Mouse (Mus musculus): Measurements from ENCODE around the gene Mettl24. TPM values are rescaled to one million over a fixed set of nuclear protein-coding genes. Genes with fewer than 3 reads are reported as not detected.

Gene Mettl24
- polyA plus RNA-seq, 1 experiment from 2014 or later, result 0.53 TPM

DNA sequence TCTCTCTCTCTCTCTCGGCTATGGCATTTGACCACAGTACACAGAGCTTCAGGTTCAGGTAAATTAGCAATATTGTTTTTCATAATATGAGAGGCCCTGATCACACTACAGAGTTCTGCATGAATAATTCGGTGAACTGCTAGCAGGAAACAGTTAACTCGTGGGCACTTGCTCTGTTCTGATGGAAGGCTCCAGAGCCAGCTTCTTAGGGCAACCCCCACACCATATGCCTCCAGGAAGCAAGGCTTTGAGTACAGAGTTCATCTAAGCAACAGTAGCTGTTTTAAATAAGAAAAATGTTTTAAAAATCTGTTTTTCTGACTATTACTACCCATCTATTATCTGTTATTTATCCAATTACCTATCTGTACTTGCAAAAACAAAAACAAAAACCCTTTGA, 50.2 kb downstream of the Mettl24 start:
- whole genome bisulfite sequencing, result 80% methylated on average over 3 of the region's 3 CpGs

DNA sequence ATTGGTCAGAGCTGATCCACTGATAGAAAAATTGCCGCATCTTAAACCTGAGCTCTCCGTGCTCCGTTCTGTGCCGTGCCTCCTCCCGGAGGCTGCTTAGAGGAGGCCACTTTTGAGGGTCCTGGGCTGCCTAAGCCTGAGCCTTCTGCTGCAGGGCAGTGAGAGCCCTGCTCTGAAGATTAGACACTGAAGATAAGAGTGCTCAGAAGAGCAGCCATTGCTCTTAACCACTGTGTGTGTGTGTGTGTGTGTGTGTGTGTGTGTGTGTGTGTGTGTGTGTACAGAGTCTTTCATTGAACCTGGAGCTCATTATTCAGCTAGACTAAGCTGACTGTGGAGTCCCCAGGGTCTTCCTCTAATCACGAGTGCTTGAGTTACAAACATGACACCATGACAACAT, 53.1 kb downstream of the Mettl24 start:
- no peak overlapping the region for H3K4me3 ChIP-seq (ENCODE audit: low read depth, low read length)
- H3K9ac ChIP-seq (ENCODE audit: low read length), result no peak overlapping the region
- DNase-seq (ENCODE audit: low spot score, missing footprints) (peak; percentile 59), ATAC-seq (ENCODE audit: low FRiP score) (peak; percentile 33; the same call in 1 of the 2 replicates)
- H3K9me3 ChIP-seq (ENCODE audit: control insufficient read depth, low read length), result no peaks in the 10 kb centered on the region
- H3K27me3 ChIP-seq (ENCODE audit: control insufficient read depth, insufficient read depth, low read length), result no peaks in the 10 kb centered on the region
- no peak overlapping the region for H3K27ac ChIP-seq (ENCODE audit: low read depth, low read length)
- 76% methylated on average over 6 of the region's 6 CpGs for WGBS
- H3K4me1 ChIP-seq (ENCODE audit: control insufficient read depth, insufficient read depth, low read length), result no peaks in the 10 kb centered on the region
- no peak overlapping the region for H3K4me2 ChIP-seq
- no peaks in the 10 kb centered on the region for H3K36me3 ChIP-seq (ENCODE audit: control insufficient read depth, insufficient read depth, low read length)

More for the DNA sequence above, 50.2 kb downstream of the Mettl24 start:
- Histone ChIP-seq H3K9ac (ENCODE audit: low read length) (no peak overlapping the region), H3K9me3 (ENCODE audit: control insufficient read depth, low read length) (no peaks in the 10 kb centered on the region), H3K4me3 (ENCODE audit: low read depth, low read length) (no peak overlapping the region), H3K36me3 (ENCODE audit: control insufficient read depth, insufficient read depth, low read length) (no peaks in the 10 kb centered on the region), H3K4me1 (ENCODE audit: control insufficient read depth, insufficient read depth, low read length) (no peaks in the 10 kb centered on the region), H3K27me3 (ENCODE audit: control insufficient read depth, insufficient read depth, low read length) (no peaks in the 10 kb centered on the region), H3K4me2 (no peak overlapping the region), H3K27ac (ENCODE audit: low read depth, low read length) (no peak overlapping the region)
- DNase-seq (ENCODE audit: low spot score, missing footprints) (peak; percentile 37), ATAC-seq (ENCODE audit: low FRiP score) (no peak)

DNA sequence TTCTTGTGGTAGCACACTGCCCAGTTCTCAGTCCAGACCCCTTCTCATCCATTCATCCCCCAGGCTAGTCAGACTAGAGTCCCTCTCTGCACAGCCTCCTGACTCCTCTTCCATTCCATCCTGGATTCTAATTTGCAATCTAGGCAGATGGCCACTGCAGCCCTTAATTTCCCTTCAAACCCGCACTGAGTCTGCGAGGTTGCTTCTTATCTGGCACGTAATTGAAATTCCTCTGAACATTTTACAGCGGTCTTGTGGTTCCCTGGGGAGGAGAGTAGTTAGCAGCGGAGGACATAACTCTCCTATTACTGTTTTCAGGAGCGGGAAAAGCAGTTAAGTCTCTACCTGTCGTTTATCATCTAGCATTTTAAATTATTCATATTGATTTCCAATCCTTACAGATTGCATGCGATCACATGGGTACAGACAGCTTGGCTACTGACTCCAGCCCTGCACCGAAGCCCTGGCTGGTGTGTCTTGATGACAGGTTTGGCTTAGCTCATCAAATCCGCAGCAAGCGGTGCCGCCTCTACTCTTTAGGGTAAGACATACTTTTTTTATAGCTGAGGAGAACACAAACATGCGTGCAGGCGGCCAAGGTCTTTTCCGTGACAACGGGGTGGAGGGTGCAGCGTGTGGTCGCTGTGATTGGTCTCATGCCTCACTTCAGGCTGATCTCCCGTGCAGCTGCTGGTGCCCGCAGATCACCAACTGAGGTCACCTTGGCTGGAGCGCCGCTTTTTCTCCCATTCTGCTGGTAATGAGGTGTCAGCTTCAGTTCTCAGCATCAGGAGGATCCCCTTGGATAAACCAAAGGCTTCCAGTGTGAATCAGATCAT, 54.4 kb downstream of the Mettl24 start:
- no peak overlapping the region for H3K4me2 ChIP-seq
- ATAC-seq (ENCODE audit: low FRiP score) (peak; percentile 67; the same call in 1 of the 2 replicates), DNase-seq (ENCODE audit: low spot score, missing footprints) (no peak)
- H3K4me3 ChIP-seq (ENCODE audit: low read depth, low read length), result no peak overlapping the region
- H3K4me1 ChIP-seq (ENCODE audit: control insufficient read depth, insufficient read depth, low read length), result no peaks in the 10 kb centered on the region
- no peak overlapping the region for H3K9ac ChIP-seq (ENCODE audit: low read length)
- H3K9me3 ChIP-seq (ENCODE audit: control insufficient read depth, low read length), result no peaks in the 10 kb centered on the region
- no peak overlapping the region for H3K27ac ChIP-seq (ENCODE audit: low read depth, low read length)
- 83% methylated on average over 22 of the region's 22 CpGs for WGBS
- no peaks in the 10 kb centered on the region for H3K27me3 ChIP-seq (ENCODE audit: control insufficient read depth, insufficient read depth, low read length)
- no peaks in the 10 kb centered on the region for H3K36me3 ChIP-seq (ENCODE audit: control insufficient read depth, insufficient read depth, low read length)

DNA sequence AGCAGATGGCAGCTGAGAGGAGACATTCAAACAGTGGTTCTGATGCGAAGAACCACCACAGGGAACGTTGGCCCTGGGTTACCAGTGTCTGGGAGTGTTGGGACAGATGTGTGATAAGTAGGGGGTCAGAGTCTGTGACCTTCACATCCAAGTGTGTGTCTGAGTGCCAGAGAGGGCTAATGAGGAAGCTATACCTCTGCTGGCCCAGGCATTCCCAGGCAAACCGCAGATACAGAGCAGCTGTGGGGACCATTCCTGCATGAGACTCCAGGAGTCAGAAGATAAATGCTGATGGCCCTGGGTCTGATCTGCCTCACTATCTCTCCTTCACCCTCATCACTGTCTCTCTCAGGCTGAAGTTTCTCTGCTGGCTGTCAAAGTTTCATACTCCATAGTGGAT, 57.6 kb downstream of the Mettl24 start:
- Histone ChIP-seq H3K36me3 (ENCODE audit: control insufficient read depth, insufficient read depth, low read length) (no peaks in the 10 kb centered on the region), H3K4me2 (no peak overlapping the region), H3K4me3 (ENCODE audit: low read depth, low read length) (no peak overlapping the region), H3K9ac (ENCODE audit: low read length) (no peak overlapping the region), H3K27ac (ENCODE audit: low read depth, low read length) (no peak overlapping the region), H3K9me3 (ENCODE audit: control insufficient read depth, low read length) (no peaks in the 10 kb centered on the region), H3K27me3 (ENCODE audit: control insufficient read depth, insufficient read depth, low read length) (no peaks in the 10 kb centered on the region), H3K4me1 (ENCODE audit: control insufficient read depth, insufficient read depth, low read length) (no peaks in the 10 kb centered on the region)
- WGBS, result 77% methylated on average over 3 of the region's 3 CpGs
- no peak for ATAC-seq (ENCODE audit: low FRiP score)
- no peak for DNase-seq (ENCODE audit: low spot score, missing footprints)

DNA sequence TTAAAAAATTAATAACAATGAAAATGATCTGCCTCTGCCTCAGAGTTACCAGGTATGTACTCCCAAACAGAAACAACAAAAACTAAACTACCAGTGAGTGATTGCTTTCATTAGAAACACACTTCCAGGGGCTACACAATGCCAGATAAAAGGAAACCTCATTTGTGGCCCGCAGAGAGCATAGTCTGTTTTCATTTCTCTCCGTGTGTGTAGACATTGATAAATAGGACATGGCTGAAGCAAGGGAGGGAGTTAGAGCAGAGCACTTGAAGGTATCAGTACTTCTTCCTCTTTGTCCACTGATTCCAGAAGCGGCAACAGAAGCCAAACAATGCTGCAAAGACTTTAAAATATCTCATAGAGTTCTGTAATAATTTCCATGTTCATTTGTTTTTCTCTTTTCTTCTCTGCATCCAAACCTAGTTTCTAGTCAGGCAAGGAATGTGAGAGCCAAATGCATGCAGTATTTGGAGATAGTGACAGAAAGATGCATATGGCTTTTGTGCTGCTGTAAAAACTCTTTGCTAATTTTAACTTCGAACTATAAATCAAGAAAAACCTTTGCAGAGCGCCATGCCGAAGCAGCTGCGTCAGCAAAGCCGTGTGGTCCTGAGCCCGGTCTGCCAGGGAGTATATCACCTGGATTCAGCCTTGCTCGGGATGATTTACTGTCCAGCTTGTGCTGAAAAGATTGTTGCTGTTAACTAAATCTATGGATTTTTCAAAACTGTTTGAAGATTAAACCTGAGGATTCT, 67.4 kb downstream of the Mettl24 start:
- Histone ChIP-seq H3K27ac (ENCODE audit: low read depth, low read length) (no peak overlapping the region), H3K4me3 (ENCODE audit: low read depth, low read length) (no peak overlapping the region), H3K9ac (ENCODE audit: low read length) (no peak overlapping the region), H3K9me3 (ENCODE audit: control insufficient read depth, low read length) (no peaks in the 10 kb centered on the region), H3K36me3 (ENCODE audit: control insufficient read depth, insufficient read depth, low read length) (no peaks in the 10 kb centered on the region), H3K4me2 (no peak overlapping the region), H3K27me3 (ENCODE audit: control insufficient read depth, insufficient read depth, low read length) (no peaks in the 10 kb centered on the region), H3K4me1 (ENCODE audit: control insufficient read depth, insufficient read depth, low read length) (no peaks in the 10 kb centered on the region; the same call in 1 of the 2 replicates)
- DNase-seq (ENCODE audit: low spot score, missing footprints) (no peak), ATAC-seq (ENCODE audit: low FRiP score) (no peak)
- 81% methylated on average over 10 of the region's 10 CpGs for whole genome bisulfite sequencing

DNA sequence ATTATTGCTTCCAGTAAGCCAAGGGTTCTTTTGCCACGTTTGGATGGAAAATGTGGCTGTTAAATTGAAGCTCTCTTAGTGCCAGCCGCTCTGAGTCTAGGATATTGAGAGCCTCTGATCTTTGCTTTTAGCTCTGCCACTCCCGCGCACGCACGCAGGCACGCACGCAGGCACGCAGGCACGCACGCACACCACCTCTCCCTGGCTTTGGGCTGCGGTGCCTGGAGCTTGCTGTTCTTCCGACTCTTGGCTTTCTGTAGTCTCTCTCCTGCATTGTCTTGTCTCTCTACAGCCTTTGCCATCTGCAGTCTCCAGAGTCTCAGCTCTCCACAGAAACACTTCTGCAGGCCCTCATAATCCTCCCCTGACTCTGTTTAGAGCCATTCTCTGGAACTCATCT, 68.1 kb downstream of the Mettl24 start:
- Histone ChIP-seq H3K27ac (ENCODE audit: low read depth, low read length) (no peak overlapping the region), H3K9ac (ENCODE audit: low read length) (0 out of 2 replicates have a peak overlapping the region, but pooled peaks have one; percentile 5), H3K4me1 (ENCODE audit: control insufficient read depth, insufficient read depth, low read length) (no peaks in the 10 kb centered on the region; the same call in 1 of the 2 replicates), H3K27me3 (ENCODE audit: control insufficient read depth, insufficient read depth, low read length) (no peaks in the 10 kb centered on the region), H3K4me2 (no peak overlapping the region), H3K36me3 (ENCODE audit: control insufficient read depth, insufficient read depth, low read length) (no peaks in the 10 kb centered on the region), H3K9me3 (ENCODE audit: control insufficient read depth, low read length) (no peaks in the 10 kb centered on the region), H3K4me3 (ENCODE audit: low read depth, low read length) (no peak overlapping the region)
- ATAC-seq (ENCODE audit: low FRiP score) (no peak), DNase-seq (ENCODE audit: low spot score, missing footprints) (no peak)
- 74% methylated on average over 13 of the region's 13 CpGs for WGBS

DNA sequence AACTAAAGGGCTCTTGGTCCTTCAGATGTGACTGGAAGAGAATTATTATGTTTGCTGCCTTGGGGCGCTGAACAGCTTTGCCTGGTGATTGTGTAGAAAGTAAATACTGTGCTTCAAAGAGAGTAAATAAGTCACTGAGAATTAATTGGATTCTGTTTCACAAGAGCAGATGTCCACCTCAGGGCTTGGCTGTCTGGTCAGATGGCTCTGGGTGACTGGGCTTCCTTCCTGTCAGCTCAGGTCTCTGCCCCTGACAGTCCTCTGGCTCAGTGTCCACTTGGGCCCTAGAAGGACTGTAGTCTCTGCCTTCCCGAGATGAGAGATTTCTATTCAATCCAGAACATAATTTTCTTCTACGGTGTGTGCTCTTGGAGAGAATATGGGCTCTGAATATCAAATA, 70.0 kb downstream of the Mettl24 start:
- Histone ChIP-seq H3K27me3 (ENCODE audit: control insufficient read depth, insufficient read depth, low read length) (no peaks in the 10 kb centered on the region), H3K9ac (ENCODE audit: low read length) (no peak overlapping the region), H3K4me1 (ENCODE audit: control insufficient read depth, insufficient read depth, low read length) (no peaks in the 10 kb centered on the region; the same call in 1 of the 2 replicates), H3K27ac (ENCODE audit: low read depth, low read length) (no peak overlapping the region), H3K36me3 (ENCODE audit: control insufficient read depth, insufficient read depth, low read length) (no peaks in the 10 kb centered on the region), H3K9me3 (ENCODE audit: control insufficient read depth, low read length) (no peaks in the 10 kb centered on the region), H3K4me2 (no peak overlapping the region), H3K4me3 (ENCODE audit: low read depth, low read length) (no peak overlapping the region)
- ATAC-seq (ENCODE audit: low FRiP score) (no peak), DNase-seq (ENCODE audit: low spot score, missing footprints) (no peak)
- 69% methylated on average over 3 of the region's 3 CpGs for WGBS

DNA sequence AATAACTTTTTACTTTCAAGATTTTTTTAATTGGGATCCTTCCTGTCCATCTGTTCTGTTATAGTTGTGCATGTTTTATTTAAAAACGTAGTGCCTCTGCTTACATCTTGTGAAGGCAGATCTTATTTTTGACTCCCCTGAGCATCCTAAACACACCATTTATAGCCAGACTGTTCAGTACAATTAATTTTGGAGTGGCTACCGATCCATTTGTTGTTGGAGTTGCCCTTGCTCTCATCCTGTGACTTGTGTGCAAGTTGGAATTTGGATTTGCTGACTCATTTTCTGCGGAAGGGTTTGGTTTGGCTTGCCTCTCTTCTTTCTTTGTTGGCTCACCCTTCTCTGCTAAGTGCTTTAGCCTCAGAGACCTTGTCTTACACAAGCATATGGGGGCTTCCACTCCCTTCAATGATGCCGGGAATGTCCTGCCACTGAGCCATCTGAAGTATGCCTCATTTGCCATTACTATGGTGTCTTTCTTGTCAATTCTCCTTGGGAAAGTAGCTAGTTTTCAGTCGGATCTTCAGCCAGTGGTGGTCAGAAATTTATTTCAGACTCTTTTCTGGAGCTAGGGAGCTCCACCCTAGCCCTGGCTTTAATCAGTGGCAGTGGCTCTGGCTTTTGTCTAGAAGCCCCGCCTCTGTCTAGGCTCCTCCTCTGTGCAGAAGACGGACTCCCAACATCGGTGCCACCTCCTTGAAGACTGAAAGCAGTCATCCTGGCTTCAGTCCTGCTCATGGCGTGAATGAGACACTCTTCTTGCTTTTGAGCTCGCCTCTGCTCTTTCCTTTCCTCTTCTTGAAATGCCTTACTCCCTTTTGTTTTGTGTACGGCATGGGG, 75.3 kb downstream of the Mettl24 start:
- H3K9me3 ChIP-seq (ENCODE audit: control insufficient read depth, low read length), result no peaks in the 10 kb centered on the region
- no peak overlapping the region for H3K9ac ChIP-seq (ENCODE audit: low read length)
- no peaks in the 10 kb centered on the region for H3K36me3 ChIP-seq (ENCODE audit: control insufficient read depth, insufficient read depth, low read length)
- WGBS, result 81% methylated on average over 11 of the region's 11 CpGs
- ATAC-seq (ENCODE audit: low FRiP score), result no peak
- H3K4me2 ChIP-seq, result no peak overlapping the region
- no peaks in the 10 kb centered on the region for H3K27me3 ChIP-seq (ENCODE audit: control insufficient read depth, insufficient read depth, low read length)
- H3K27ac ChIP-seq (ENCODE audit: low read depth, low read length), result no peak overlapping the region
- no peaks in the 10 kb centered on the region for H3K4me1 ChIP-seq (ENCODE audit: control insufficient read depth, insufficient read depth, low read length)
- H3K4me3 ChIP-seq (ENCODE audit: low read depth, low read length), result no peak overlapping the region
- DNase-seq (ENCODE audit: low spot score, missing footprints), result no peak

All from midbrain, embryonic 11.5 days (tissue).